Mouse (Mus musculus): ENCODE results near the gene Hpd. TPM values are rescaled to one million over a fixed set of nuclear protein-coding genes. Genes with fewer than 3 reads are reported as not detected.

The Hpd gene
- polyA plus RNA-seq, 1 experiment from 2014 or later: not detected

DNA sequence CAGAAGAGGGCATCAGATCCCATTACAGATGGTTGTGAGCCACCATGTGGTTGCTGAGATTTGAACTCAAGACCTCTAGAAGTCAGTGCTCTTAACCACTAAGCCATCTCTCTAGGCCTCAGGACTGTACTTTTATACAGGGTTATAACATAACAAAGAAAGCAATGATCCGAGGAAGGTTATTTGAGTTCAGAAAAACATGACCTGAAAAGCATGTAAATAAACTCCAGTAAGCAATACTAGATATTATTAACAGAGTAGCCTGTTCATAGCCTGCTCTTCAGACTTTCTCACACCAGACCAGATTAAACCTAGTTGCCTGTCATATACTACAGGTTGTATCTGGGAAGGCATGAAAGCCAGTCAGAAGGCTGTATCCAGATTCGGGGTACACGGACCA is 4.8 kb upstream of the Hpd start:
- no peak for DNase-seq (ENCODE audit: low spot score)

DNA sequence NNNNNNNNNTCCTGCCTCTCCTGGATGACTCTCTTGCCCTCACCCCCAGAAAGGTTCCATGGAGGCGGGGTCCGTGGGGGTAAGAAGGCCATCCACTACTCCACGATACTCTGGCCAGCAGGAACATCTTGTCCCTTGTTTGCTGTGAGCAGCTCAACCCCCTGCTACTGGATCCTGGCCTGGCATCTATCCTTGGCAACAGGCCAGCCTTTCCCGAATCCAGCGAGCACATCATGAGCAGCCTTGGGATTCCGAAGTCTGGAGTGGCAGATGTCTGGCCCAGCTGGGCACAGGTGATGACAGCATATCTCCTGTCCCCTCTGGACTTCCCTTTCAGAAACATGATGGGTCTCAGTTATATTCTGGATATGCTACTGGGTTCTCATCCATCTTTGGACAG is 3.4 kb upstream of the Hpd start:
- no peak for DNase-seq (ENCODE audit: low spot score)

DNA sequence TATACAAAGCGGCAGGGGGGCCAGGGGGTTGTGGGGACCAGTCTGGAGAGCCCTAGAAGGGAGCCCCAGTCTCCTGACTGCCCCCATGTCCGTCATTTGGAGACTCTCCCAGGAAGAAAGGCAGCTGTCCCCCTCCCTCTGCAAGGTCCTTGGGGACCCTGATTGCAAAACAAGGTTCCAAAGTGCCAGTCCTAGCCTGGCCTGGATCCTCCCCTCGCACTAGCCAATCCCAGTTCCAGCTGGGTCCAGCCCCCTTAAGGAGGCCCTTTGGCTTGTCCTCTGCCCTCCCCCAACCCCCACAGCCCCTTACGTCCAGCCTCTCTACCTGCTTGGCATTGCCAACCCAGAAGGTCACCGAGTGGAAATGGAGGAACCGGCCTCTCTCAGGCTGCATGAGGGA is 991 bp downstream of the Hpd start:
- DNase-seq (ENCODE audit: low spot score): no peak

DNA sequence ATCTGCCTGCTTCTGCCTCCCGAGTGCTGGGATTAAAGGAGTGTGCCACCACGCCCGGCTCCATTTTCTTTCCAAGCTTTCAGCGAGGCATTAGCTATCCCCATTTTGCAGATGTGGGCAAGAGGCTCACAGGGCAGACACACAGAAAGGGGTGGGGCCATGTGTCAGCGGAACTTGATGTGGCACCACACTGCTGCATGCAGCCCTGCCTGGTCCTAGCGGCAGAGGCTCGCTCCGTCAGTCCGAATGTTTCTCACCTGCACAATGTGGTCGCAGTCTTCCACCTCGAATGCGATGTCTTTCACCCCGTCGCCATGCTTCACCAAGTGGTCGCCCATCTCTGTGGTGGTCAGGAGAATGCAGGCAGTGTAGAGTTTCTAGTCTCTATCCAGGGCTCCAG is 2.1 kb downstream of the Hpd start:
- DNase-seq (ENCODE audit: low spot score): no peak

DNA sequence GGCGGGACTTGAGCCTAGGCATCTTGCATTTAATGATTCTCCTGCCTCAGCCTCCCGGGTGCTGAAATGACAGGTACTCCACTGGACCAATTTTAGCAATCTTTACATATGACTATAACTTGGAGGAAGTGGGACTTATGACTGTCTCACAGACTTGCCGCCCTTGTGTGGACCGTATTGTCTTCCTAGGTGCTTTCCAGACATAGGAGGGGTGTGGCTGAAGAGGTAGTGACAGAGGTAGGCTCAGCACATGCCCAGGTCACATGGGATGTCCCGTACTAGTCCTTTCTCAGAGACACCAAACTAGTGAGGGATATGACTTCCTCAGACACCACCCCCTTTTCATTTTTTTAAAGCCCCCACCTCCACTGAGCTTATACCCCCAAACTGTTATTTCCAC is 3.7 kb downstream of the Hpd start:
- DNase-seq (ENCODE audit: low spot score): no peak

DNA sequence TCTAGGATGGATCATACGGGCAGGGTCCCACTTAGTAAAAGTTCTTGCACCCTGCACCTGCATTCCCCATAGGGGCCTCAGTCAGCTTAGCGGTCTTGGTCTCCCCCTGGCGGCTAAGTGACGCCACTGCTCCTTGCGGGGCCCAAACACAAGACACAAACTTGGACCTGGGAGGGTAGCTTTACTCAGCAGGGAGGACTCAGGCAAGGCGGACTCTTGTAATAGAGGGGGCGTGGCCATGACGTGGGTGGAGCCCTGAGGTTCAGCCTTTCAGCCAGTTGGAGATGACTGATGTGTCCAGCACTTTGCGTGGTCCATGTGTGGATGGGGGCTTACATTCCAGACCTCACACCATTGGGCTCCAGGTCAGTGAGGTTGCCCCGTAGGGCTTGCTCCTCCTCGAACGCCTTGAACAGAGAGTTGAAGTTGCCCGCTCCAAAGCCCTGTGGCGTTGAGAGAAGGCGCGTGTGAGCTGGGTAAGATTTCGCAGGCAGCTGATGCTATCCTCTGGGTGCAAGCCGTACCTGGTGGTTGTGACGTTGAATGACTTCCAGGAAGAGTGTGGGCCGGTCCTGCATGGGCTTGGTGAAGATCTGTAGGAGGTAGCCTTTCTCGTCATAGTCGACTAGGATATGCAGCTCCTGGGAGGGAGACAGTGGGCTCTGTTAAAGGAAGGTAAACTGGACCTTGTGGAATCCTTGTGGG is 10.7 kb downstream of the Hpd start:
- peak; percentile 90 for DNase-seq (ENCODE audit: low spot score)

DNA sequence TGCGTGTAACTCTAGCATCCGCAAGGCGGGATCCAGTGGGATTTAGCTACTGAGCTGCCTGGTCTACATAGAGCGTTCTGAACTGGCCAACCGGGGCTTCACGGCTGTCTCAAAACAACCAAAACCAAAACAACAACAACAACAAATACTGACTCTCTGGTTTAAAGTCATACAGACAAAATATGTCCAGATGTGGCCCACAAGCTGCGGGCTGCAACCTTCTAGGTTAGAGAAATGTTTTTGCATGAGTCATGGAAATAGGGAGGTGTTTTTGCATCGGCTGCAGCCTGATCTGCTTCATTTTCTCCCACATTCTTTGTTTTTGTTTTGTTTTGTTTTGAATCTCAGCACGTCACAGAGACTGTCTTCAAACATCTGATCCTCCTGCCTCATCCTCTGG is 12.2 kb downstream of the Hpd start:
- no peak for DNase-seq (ENCODE audit: low spot score)

DNA sequence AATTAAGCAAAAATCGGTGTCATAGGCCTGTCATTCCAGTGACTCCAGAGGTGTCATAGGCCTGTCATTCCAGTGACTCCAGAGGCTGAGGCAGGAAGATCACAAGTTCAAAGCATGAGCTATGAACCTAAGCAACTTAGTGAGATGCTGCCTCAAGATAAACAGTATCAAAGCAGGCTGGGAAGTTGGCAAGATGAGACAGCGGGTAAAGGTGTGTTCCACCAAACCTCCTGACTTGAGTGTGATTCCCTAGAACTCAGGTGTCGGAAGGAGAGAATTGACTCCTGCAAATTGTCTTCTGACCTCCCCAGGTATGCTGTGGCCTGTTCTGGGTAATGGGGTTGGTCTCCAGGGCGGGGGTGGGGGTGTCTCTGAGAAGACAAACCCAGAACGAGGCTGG is 13.2 kb downstream of the Hpd start, which contains the start of gene Psmd9:
Psmd9 (plus strand) TSS at position 130 of the 400 bp plus-strand sequence.
- DNase-seq (ENCODE audit: low spot score): no peak

DNA sequence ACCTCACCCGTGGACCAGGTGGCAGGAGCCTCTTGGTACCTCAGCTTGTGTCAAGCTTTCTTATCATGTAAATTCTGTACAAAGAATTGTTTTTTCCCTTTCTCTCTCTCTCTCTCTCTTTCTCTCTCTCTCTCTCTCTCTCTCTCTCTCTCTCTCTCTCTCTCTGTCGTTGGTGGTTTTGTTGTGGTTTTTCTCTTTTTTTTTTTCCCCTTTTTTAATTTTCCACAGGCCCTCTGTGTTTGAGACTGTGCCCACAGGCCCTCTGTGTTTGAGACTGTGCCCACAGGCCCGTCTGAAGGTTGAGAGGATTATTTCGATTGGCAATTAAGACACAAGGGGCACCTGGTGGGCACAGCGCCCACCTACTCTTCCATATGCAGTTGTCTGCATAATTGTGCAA is 14.9 kb downstream of the Hpd start:
- no peak for DNase-seq (ENCODE audit: low spot score)

DNA sequence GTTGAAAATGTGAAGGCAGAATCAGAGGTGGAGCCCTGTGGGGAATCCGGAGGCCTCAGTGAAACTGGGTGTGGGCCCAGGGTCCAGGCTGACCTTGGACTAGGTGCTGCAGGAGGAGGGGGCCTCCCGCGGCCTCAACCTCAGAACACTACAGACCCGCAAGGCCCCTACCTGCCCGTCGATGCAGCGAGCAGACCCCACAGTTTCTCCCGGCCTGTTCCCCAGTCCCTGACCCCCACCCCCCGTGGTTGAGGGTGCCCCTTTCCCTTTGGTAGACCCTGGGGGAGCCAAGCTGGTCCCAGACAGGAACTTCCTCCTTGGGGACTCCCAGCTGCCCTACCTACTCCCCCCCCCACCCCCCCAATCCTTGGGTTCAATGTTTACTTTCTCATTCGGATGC is 16.1 kb downstream of the Hpd start:
- DNase-seq (ENCODE audit: low spot score): no peak

DNA sequence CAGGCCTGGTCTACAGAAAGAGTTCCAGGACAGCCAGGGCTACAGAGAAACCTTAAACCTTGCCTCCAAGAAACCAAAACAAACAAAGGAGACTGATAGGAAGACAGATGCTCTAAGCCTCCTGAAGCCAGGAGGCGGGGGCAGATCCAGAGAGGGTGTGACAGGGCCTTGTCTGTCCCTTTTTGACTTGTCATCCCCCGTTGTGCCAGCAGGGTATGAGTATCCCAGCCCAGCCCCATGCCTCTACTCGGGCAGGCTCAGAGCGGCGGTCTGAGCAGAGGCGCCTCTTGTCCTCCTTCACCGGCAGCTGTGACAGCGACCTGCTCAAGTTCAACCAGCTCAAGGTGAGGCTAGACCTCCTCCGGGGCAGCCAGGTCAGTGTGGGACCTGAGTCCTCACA is 19.6 kb downstream of the Hpd start:
- no peak for DNase-seq (ENCODE audit: low spot score)

DNA sequence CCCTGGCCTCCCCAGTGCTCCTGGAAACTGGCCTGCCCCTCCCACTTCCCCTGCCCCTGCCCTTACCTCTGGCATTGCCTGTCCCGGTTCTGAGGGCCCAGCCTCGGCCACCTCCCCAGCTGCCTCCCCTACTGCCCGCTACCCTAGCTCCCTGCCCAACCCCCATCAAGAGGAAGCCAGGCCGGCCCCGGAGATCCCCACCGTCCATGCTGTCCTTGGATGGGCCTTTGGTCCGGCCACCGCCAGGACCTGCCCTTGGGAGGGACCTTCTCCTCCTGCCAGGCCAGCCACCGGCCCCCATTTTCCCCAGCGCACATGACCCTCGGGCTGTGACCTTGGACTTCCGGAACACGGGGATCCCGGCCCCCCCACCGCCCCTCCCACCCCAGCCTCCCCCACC is 22.2 kb downstream of the Hpd start:
- no peak for DNase-seq (ENCODE audit: low spot score)

DNA sequence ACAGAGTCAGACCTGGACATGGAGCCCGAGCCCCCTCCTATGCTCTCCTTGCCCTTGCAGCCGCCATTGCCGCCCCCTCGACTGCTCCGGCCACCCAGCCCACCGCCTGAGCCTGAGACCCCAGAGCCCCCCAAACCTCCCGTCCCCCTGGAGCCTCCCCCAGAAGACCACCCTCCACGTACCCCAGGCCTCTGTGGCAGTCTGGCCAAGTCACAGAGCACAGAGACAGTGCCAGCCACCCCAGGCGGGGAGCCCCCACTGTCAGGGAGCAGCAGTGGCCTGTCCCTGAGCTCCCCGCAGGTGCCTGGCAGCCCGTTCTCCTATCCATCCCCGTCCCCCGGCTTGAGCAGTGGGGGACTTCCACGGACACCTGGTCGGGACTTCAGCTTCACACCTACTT is 22.7 kb downstream of the Hpd start:
- DNase-seq (ENCODE audit: low spot score): no peak

DNA sequence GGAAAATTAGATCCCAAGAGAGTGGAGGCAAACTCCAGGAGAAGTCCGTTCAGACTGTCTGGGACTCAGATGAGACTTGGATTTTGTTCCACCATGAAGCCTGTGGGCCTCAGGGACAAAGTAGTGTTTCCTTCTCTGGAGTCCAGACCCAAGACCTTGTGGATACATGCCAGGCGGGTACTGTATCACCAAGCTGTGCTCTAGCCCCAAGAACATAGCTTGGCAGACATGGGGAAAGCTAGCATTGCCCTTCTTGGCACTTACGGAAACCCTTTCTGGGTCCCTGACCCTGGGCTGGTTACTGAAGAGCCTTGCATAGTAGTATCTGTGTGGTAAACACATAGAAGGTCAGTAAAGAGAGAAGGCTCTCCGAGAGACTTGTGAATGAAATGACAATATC is 23.1 kb downstream of the Hpd start:
- no peak for DNase-seq (ENCODE audit: low spot score)

DNA sequence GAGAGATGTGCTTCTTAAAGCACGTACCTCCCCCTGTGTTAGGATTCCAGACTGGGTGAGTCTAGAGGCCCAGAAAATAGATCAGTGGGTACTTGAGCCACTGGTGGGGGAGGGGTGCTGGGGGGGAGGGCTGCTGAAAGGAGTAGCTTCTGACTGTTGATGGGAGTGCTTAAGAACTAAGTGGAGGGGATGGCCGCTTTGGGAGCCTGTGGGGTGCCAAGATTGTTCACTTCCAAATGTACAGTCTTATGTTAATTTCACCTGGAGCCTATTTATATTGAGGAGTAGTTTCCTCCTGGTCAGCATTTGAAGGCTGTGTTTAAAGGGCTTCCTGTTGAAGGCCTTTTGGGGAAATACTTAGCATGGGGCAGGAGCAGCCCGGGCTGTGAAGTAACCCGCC is 24.6 kb downstream of the Hpd start:
- no peak for DNase-seq (ENCODE audit: low spot score)

DNA sequence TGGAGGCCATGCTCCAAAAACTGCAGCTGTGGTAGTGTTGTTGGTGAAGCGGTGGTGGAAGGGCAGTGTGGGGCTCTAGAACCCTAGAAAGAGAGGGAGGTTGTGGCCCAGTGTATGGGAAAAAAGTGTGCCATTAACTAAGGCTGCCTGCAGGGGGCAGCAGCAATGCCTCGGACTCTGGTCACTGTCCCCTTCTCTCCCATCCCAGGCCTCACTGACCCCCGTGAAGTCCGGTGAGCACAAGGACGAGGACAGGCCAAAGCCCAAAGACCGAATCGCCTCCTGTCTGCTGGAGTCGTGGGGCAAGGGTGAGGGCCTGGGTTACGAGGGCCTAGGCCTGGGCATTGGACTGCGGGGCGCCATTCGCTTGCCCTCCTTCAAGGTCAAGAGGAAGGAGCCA is 25.8 kb downstream of the Hpd start:
- DNase-seq (ENCODE audit: low spot score): no peak

DNA sequence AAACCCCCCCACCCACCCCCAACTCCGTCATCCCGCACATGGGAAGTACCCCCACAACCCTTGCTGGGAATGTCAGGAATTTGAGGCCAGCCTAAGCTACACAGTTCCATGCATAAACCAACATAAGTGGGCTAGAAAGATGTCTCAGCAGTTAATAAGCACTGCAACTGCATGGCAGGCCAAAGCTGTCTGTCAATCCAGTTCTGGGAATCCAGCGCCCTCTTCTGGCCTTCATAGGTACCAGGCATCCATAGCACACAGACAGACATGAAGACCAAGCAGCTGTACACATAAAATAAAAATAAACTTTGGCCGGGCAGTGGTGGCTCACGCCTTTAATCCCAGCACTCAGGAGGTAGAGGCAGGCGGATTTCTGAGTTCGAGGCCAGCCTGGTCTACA is 27.1 kb downstream of the Hpd start:
- peak; percentile 85 for DNase-seq (ENCODE audit: low spot score)

DNA sequence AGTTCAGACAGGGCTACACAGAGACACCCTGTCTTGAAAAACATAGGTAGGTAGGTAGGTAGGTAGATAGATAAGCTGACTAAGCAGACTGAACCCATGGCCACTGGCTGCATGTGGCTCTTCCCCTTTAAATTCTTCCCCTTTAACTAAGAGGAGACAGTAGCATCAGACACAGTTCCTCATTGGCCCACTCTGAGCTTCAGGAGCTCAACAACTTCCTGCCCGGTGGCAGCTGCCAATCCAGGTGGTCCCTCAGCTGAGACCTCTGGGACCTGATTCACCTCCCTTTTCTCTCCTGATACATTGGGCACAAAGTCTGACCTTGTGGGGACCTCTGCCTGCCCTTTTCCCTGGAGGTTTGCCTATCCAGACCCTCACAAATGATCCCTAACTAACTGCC is 29.6 kb downstream of the Hpd start:
- DNase-seq (ENCODE audit: low spot score): peak; percentile 79

DNA sequence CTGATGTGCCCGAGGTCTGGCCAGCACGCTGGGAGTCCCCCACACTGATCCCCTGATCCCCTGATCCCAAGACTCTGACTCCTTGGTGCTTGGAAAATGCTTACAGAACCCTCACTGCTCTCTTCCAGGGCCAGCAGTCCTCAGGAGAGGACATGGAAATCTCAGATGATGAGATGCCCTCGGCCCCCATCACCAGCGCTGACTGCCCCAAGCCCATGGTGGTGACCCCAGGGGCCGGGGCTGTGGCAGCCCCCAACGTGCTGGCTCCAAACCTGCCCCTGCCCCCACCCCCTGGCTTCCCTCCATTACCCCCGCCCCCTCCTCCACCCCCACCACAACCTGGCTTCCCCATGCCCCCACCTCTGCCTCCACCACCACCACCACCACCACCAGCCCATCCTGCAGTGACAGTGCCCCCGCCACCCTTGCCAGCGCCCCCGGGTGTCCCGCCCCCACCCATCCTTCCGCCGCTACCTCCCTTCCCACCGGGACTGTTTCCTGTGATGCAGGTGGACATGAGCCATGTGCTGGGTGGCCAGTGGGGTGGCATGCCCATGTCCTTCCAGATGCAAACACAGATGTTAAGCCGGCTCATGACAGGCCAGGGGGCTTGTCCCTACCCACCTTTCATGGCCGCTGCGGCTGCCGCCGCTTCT is 30.7 kb downstream of the Hpd start:
- DNase-seq (ENCODE audit: low spot score): no peak

DNA sequence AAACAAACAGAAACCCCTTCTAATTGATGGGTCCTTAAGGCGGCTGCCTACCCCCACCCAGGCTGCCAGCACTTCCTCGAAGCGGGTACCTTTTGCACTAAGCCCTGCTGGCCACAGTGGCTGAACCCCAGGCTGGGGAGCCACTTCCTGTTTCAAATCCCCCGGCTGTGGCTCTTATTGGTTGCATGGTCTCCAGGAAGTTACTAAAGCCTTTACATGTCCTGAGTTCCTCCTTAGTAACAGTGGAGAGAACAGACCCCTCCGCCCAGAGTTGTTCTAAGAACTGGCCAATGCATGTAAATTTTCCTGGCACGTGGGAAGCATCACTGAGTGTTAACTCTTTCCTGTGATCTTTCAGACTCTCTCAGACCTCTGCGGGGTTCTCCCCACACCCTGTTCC is 31.4 kb downstream of the Hpd start:
- DNase-seq (ENCODE audit: low spot score): peak; percentile 86

DNA sequence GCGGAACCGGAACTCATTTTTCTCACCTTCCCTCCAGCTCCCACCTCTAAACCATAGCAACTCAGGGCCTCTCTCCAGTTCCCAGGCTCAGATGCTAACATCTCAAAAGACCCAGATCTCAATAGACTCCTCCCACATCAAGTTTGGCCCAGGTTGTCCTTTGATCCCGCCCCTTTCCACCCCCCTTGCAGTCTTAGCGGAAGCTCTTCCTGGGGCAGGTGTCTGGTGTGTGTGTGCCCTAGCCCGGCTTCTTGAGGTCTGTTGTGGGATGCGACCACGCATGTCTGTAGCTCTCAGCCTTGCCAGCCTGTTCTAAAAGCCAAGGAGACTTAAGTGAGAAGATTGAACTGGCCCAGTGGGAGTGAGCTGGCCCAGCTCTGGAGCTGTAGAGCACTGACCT is 31.9 kb downstream of the Hpd start:
- DNase-seq (ENCODE audit: low spot score): peak; percentile 93

DNA sequence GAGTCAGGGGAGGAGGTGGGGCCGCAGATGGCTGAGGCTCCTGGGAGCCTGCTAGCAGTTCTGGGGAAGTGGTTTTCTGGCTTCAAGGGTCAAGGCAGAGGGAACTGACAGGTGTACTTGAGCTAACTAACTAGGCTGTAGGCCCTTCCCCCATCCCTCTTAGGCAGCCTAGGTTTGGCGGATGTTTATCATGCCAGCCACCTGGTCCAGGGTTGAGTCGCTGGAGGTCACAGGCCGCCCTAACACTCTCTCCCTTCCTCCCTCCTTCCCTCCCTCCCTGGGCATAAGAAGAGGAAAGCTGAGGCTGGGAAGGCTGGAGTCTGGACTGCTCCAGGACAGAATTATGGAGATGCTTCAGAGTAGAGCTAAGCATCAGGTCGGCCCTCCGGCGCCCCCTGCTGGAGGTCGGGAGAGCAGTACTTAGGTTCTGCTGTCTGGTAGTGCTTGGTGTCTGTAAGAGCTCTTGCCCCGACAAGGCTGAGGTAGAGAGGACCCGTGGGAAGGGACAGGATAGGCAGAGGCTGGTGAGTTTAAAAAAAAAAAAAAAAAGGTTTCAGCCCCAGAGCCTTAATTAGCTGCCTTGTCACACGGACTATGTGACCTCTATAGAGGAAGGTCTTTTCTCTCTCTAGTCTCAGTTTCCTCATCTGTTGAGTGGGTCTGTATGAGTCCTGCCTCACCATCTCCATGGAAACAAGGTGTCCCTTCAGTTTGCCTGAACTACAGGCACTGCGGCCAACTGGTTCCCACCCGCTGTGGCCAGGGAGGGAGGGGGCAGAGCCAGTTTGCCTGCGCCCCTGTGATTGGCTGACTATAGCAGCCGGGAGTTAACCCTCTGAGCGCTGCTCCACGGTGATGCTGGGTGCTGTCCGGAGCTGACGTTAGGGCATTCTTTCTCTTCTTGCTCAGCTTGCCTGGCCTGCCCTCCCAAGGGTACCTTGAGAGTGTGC is 32.8 kb downstream of the Hpd start:
- DNase-seq (ENCODE audit: low spot score): peak; percentile 89
